Mouse (Mus musculus) G1E (cell line): ENCODE data around the gene Calm4.
"Not testable (repeated sequence)": the region's sequence is repeated elsewhere in the genome, so short reads cannot be mapped to it uniquely, and the experiment has no call there.

Experiments
- CTCF ChIP-seq: IDR thresholded peaks from 2 replicates; pipeline ENCODE4 v1.5.1; 2012; ENCODE audit warnings: low read depth, low read length, inconsistent platforms, mixed read lengths
- GATA2 ChIP-seq: IDR thresholded peaks from 2 replicates; pipeline ENCODE4 v1.6.1; 2012; ENCODE audit warnings: low read depth, low read length, inconsistent platforms, borderline replicate concordance
- POLR2AphosphoS5 ChIP-seq: IDR thresholded peaks from 2 replicates; pipeline ENCODE4 v1.6.1; 2012; ENCODE audit warnings: low read depth, low read length, inconsistent platforms; ENCODE audit not compliant: insufficient replicate concordance
- TAL1 ChIP-seq: conservative IDR thresholded peaks from 2 replicates; pipeline ENCODE4 v1.6.1; 2012; ENCODE audit warnings: low read depth, low read length, inconsistent platforms, mixed read lengths

GRCm38 (mm10) chr13:3840662-3841061 lies 3.1 kb downstream of the Calm4 start:
- not testable (repeated sequence) for TF ChIP-seq CTCF, GATA2, POLR2AphosphoS5, TAL1
